Mouse (Mus musculus) cortical plate, adult 2 months (tissue): ENCODE measurements around the gene Tcap.

ENCODE experiments used
- CTCF ChIP-seq: fragments of 200-500 bp; IDR thresholded peaks from 2 replicates; pipeline ENCODE4 v1.5.1; 2011; ENCODE audit warnings: mild to moderate bottlenecking, control low read depth, low read length; ENCODE audit not compliant: insufficient read depth; ENCODE audit errors: extremely low read depth
- POLR2A ChIP-seq: fragments of 200-500 bp; IDR thresholded peaks from 2 replicates; pipeline ENCODE4 v1.6.1; 2011; ENCODE audit warnings: mild to moderate bottlenecking, low read length, control low read depth; ENCODE audit not compliant: insufficient read depth; ENCODE audit errors: extremely low read depth

DNA sequence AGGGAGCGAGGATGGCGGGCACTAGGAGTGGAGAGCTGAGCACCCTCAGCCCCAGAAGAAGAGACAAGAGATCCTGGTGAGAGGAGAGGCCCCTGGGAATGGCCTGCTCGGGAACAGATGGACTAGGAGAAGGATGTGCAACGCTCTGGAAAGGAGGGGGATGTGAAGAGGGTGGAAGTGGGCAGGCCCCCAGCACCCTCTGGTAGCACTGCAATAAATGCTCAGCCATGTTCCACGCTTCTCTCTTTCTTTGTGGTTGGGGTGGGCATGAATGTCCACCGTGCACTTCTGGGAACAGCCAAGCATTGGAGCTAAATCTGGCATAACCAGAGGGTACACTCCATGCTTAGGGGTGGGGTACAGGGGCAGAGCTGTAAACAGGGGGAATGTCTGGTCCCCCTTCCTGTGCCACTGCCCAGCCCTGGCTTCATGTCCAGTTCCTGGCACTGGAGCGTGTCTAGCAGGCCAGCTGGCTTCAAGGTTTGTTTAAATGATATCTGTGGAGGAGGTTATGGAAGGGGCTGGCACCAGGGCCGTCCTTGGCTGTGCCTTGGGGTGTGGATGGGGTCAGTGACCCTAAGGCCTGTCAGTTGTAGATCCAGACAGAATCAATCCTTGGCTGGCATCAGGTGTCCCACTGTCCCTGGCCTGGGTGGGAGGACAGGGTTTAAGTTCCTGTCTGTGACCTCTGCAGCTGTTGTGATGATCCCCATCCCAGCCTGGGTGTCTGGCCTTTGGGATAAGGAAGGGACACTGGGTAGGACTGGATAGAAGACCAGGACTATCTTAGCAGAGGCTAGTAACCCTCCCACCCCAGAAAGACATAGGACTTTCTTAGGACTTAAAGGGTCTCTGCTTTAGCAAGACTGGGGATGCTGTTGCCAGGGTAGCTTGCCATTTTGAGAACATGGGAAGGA is 1.4 kb downstream of the Tcap start:
- TF ChIP-seq POLR2A (no peak), CTCF (no peak)
